Mouse (Mus musculus) neutrophil, adult 59 days (primary cell): Measurements from ENCODE around the gene Olfr720. TPM values are rescaled to one million over a fixed set of nuclear protein-coding genes. Genes with fewer than 3 reads are reported as not detected.

Experiments
- total RNA-seq, 2 experiments: library from RNA; stranded (reverse); gene quantifications; 1 replicate in 1 of 2; 2 replicates in 1 of 2; pipeline ENCODE4 v1.2.4; 2023

Olfr720 gene
- total RNA-seq = not detected

GRCm38 (mm10) chr14:14186738-14187137 lies at the start of gene Olfr720:
Gene Olfr720 (minus strand): TSS chr14:14186838.

Other genes starting within 250 kb of the Olfr720 start
- gene Atxn7, start 225.4 kb downstream of the Olfr720 start, total RNA-seq = 10 to 100 TPM; 43.4 to 47.7 TPM
- gene Thoc7, start 225.0 kb downstream of the Olfr720 start, total RNA-seq = 10 to 100 TPM; 49.6 to 50.4 TPM
- 10 to 100 TPM; 64.1 to 69.9 TPM for gene Psmd6, start 65.9 kb downstream of the Olfr720 start, total RNA-seq
- not detected for gene Olfr31, start 136.0 kb upstream of the Olfr720 start, total RNA-seq
- gene Il3ra, start 159.4 kb upstream of the Olfr720 start, total RNA-seq = 10 to 100 TPM; 33.2 to 34.4 TPM
- gene Olfr721-ps1, start 214.5 kb upstream of the Olfr720 start, total RNA-seq = not detected